Mouse (Mus musculus) heart, postnatal 0 days (tissue): ENCODE data around the gene Galnt6.

ENCODE experiments used
- CTCF ChIP-seq: IDR thresholded peaks from 2 replicates; pipeline ENCODE4 v1.5.1; 2016; ENCODE audit warnings: antibody characterized with exemption, control low read depth, low read depth
- EP300 ChIP-seq: IDR thresholded peaks from 2 replicates; pipeline ENCODE4 v1.6.1; 2016; ENCODE audit warnings: antibody characterized with exemption, low read depth

DNA sequence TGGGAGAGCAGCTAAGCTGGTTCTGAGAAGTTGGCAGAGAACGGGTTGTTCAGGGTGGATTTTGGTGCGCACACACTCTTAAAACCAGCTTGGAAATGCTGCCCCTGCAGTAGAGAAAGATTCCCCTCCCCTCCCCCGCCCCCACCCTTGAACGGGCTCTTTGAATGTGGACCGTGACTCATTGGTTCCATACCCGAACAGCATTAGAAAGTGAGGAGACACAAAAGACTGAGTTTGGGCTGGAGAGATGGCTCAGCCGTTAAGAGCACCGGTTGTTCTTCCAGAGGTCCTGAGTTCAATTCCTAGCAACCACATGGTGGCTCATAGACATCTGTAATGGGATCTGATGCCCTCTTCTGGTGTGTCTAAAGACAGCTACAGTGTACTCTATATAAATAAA is 59.2 kb downstream of the Galnt6 start:
- TF ChIP-seq CTCF (no peak), EP300 (no peak)
